ENCODE assay signal across 30 mouse cellular contexts in genomic region chr11:87609264-87609663, GRCm38 (mm10). TPM values are rescaled to one million over a fixed set of nuclear protein-coding genes. Genes with fewer than 3 reads are reported as not detected.
DNase-seq lines count a peak whose midpoint lies in the region.
"Had no signal": no experiment of that assay in that cellular context is flagged by ENCODE, and none has a peak within 500 bp of the region (broad histone marks: within the 10 kb centered on the region; RNA-seq: fewer than 3 reads in every experiment).

No protein-coding gene starts in this region.

- peak; percentile 58 for DNase-seq in adrenal gland, postnatal 10 days
- DNase-seq in adrenal gland, adult 18-20 months (ENCODE audit: low spot score in 2 of 2) = no peak
- peak; percentile 79 for DNase-seq in gastrocnemius, adult 18-20 months (ENCODE audit: low spot score)
- DNase-seq in gastrocnemius, postnatal 4 days (ENCODE audit: low spot score in 2 of 2) = no peak
- peak; percentile 88 for DNase-seq in fat pad, adult 2 months (ENCODE audit: extremely low read depth, low read depth, low spot score)
- peak; percentile 72 for DNase-seq in gonadal fat pad, adult 2 months (ENCODE audit: low read depth)
- DNase-seq in neural tube, embryonic 10.5 days (ENCODE audit: extremely low spot score, low spot score) = no peak
- DNase-seq: heart, postnatal 10 days; kidney, adult 9 months; kidney, postnatal 14 days; liver, embryonic 13.5 days; lung, adult 2 months; thymus, postnatal 25 days had no signal

RNA-seq across cellular contexts. Expression of gene Hsf5, which starts 7.7 kb away (rescaled TPM):
- under 1 TPM; 0.12 TPM for total RNA-seq in adrenal gland, postnatal 10 days (2021)
- total RNA-seq in adrenal gland, adult 18-20 months (2021) = under 1 TPM; 0.06 to 0.07 TPM
- total RNA-seq in gastrocnemius, adult 18-20 months (2021) = not detected
- under 1 TPM; 0.10 to 0.17 TPM for total RNA-seq in gastrocnemius, postnatal 4 days (2021)
- 0.27 and 0.51 TPM in 2 replicates for polyA plus RNA-seq in gonadal fat pad, adult 2 months (2012; rRNA removed)
- total RNA-seq: common myeloid progenitor, adult 5-6 weeks; gastrocnemius, postnatal 36 days had no signal
- polyA plus RNA-seq: macrophage, myocyte had no signal

RNA-seq across cellular contexts. Expression of gene Mtmr4, which starts 17.3 kb away (rescaled TPM):
- total RNA-seq in adrenal gland, postnatal 10 days (2021) = 10 to 100 TPM; 23.9 to 28.4 TPM
- 10 to 100 TPM; 25.6 to 29.7 TPM for total RNA-seq in adrenal gland, adult 18-20 months (2021)
- total RNA-seq in gastrocnemius, adult 18-20 months (2021) = 10 to 100 TPM in 1 of 2 experiments, 1 to 10 TPM in 1; 9.8 to 10.8 TPM
- total RNA-seq in gastrocnemius, postnatal 4 days (2021) = 10 to 100 TPM; 21.5 to 22.4 TPM
- polyA plus RNA-seq in gonadal fat pad, adult 2 months (2012; rRNA removed) = 29.9 and 31.7 TPM in 2 replicates

RNA-seq across cellular contexts. Expression of gene Sept4, which starts 40.6 kb away (rescaled TPM):
- 10 to 100 TPM; 54.9 to 55.4 TPM for total RNA-seq in adrenal gland, postnatal 10 days (2021)
- 10 to 100 TPM; 39.9 to 63.2 TPM for total RNA-seq in adrenal gland, adult 18-20 months (2021)
- total RNA-seq in gastrocnemius, adult 18-20 months (2021) = 10 to 100 TPM in 1 of 2 experiments, 1 to 10 TPM in 1; 9.8 to 12.1 TPM
- 10 to 100 TPM; 59.0 to 78.8 TPM for total RNA-seq in gastrocnemius, postnatal 4 days (2021)
- 39.0 and 40.1 TPM in 2 replicates for polyA plus RNA-seq in gonadal fat pad, adult 2 months (2012; rRNA removed)
- polyA plus RNA-seq: macrophage had no signal

RNA-seq across cellular contexts. Expression of gene Gm11492, which starts 42.8 kb away (rescaled TPM):
- not detected for total RNA-seq in adrenal gland, postnatal 10 days (2021)
- not detected for total RNA-seq in adrenal gland, adult 18-20 months (2021)
- total RNA-seq in gastrocnemius, adult 18-20 months (2021) = not detected
- total RNA-seq in gastrocnemius, postnatal 4 days (2021) = not detected
- 0.15 and 0.37 TPM in 2 replicates for polyA plus RNA-seq in gonadal fat pad, adult 2 months (2012; rRNA removed)
- total RNA-seq: common myeloid progenitor, adult 5-6 weeks; gastrocnemius, postnatal 36 days; heart, postnatal 10 days; hindbrain, postnatal 0 days; layer of hippocampus, adult 18-20 months; layer of hippocampus, postnatal 25 days had no signal
- polyA plus RNA-seq: cerebellum, adult 2 months; forebrain, embryonic 14.5 days; frontal cortex, adult 2 months; heart, embryonic 11.5 days; hindbrain, embryonic 11.5 days; hindbrain, postnatal 0 days; intestine, embryonic 16.5 days; limb, embryonic 12.5 days; liver, embryonic 13.5 days; lung, adult 2 months; macrophage; midbrain, embryonic 15.5 days; myocyte; neural tube, embryonic 14.5 days; stomach, embryonic 14.5 days had no signal

RNA-seq across cellular contexts. Expression of gene Rnf43, which starts 53.3 kb away (rescaled TPM):
- 1 to 10 TPM; 2.8 to 3.4 TPM for total RNA-seq in adrenal gland, postnatal 10 days (2021)
- 1 to 10 TPM; 4.7 to 5.1 TPM for total RNA-seq in adrenal gland, adult 18-20 months (2021)
- total RNA-seq in gastrocnemius, adult 18-20 months (2021) = 1 to 10 TPM in 1 of 2 experiments, under 1 TPM in 1; 0.69 to 1.1 TPM
- under 1 TPM; 0.17 to 0.29 TPM for total RNA-seq in gastrocnemius, postnatal 4 days (2021)
- 15.9 and 25.5 TPM in 2 replicates for polyA plus RNA-seq in gonadal fat pad, adult 2 months (2012; rRNA removed)
- polyA plus RNA-seq: myocyte had no signal

Comparison
In these comparisons a context has a peak if more than half of its experiments do, and no peak if none do; other contexts are left out.
1. DNase-seq: peak in adrenal gland, postnatal 10 days (single experiment), gastrocnemius, adult 18-20 months (single experiment), fat pad, adult 2 months (single experiment) and gonadal fat pad, adult 2 months (single experiment); none in adrenal gland, adult 18-20 months (0 of 2), gastrocnemius, postnatal 4 days (0 of 2) and neural tube, embryonic 10.5 days (single experiment).